Mouse (Mus musculus) ES-E14 (cell line): Measurements from ENCODE around the gene Nrxn3.

Experiments
- ZC3H11A ChIP-seq: IDR thresholded peaks from 2 replicates; pipeline ENCODE4 v1.6.1; 2012; ENCODE audit warnings: low read depth, mild to moderate bottlenecking, inconsistent platforms, low read length, borderline replicate concordance
- ZNF384 ChIP-seq: IDR thresholded peaks from 2 replicates; pipeline ENCODE4 v1.6.1; 2012; ENCODE audit warnings: low read depth, low read length, inconsistent platforms

DNA sequence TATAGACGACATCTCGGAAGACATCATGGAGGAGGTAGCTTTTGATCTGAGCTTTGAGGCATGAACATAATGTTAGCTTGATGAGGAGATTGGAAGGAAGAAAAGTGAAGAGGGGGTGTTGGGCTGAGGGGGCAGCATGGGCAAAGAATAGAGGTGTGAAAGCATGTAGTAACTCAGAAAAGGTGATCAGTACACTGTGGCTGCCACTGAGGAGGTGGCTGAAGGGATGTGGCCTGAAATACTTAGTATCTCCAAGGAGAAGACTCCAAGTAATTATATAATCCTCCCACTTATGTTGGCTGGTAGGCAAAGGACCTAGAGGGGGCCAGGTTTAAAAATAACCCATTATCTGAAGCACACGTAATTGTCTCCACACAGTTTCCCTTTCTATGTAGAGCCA, 14.9 kb upstream of the Nrxn3 start:
- TF ChIP-seq ZNF384 (no peak), ZC3H11A (no peak)
